Mouse (Mus musculus) small intestine, adult 2 months (tissue): ENCODE results near the gene Fbn1.

Experiments used
- CTCF ChIP-seq: fragments of 200-500 bp; IDR thresholded peaks from 2 replicates; pipeline ENCODE4 v1.5.1; 2012; ENCODE audit warnings: low read depth, mild to moderate bottlenecking, control low read depth, inconsistent platforms, low read length, moderate library complexity, mixed read lengths; ENCODE audit not compliant: insufficient replicate concordance, insufficient read length; ENCODE audit errors: extremely low read depth
- POLR2A ChIP-seq: fragments of 200-500 bp; IDR thresholded peaks from 2 replicates; pipeline ENCODE4 v1.6.1; 2012; ENCODE audit warnings: low read depth, mild to moderate bottlenecking, control low read depth, inconsistent platforms, low read length, moderate library complexity

GRCm38 (mm10) chr2:125473228-125473627, 34.6 kb downstream of the Fbn1 start:
- TF ChIP-seq POLR2A (no peak), CTCF (no peak)
